Mouse (Mus musculus): ENCODE measurements at regions not wholly inside any gene's neighbourhood (a gene's known extent, or its start where the extent isn't known, plus 50 kb on each side); places are given as distances from the start of the nearest gene placed in this dataset.

GRCm38 (mm10) chr10:70380041-70380651, 60.1 kb upstream of the Fam13c start:
- TF ChIP-seq CTCF (IDR thresholded peaks at IDR 0.05) (no peak), EP300 (IDR thresholded peaks at IDR 0.05) (no peak)
- ATAC-seq (no peak), DNase-seq (ENCODE audit: low spot score) (no peak)
- 61% methylated on average over 7 of the region's 7 CpGs for WGBS
- H3K27me3 ChIP-seq (replicated peaks; ENCODE audit: insufficient read depth, low read length): no peaks in the 10 kb centered on the region
- no peak overlapping the region for H3K9ac ChIP-seq (replicated peaks; ENCODE audit: low read depth)
- H3K4me1 ChIP-seq (ENCODE audit: insufficient read depth, low read depth, low read length): no peaks in the 10 kb centered on the region
- no peaks in the 10 kb centered on the region for H3K36me3 ChIP-seq (ENCODE audit: insufficient read depth, low read length)
- no peak overlapping the region for H3K4me3 ChIP-seq (ENCODE audit: low read depth, low read length)
- no peak overlapping the region for H3K27ac ChIP-seq (ENCODE audit: low read length)
- no peaks in the 10 kb centered on the region for H3K9me3 ChIP-seq (ENCODE audit: low read length)
- no peak overlapping the region for H3K4me2 ChIP-seq (replicated peaks; ENCODE audit: low read depth, low read length)

- 74% methylated on average over 4 of the region's 4 CpGs for WGBS
Measured at GRCm38 (mm10) chr10:70384689-70385088, 55.6 kb upstream of the Fam13c start.

GRCm38 (mm10) chr10:70387729-70388128, 52.6 kb upstream of the Fam13c start:
- Histone ChIP-seq H3K9me3 (ENCODE audit: low read length) (no peaks in the 10 kb centered on the region), H3K27ac (ENCODE audit: low read length) (no peak overlapping the region), H3K9ac (replicated peaks; ENCODE audit: low read depth) (no peak overlapping the region), H3K4me3 (ENCODE audit: low read depth, low read length) (no peak overlapping the region), H3K4me1 (ENCODE audit: insufficient read depth, low read depth, low read length) (no peaks in the 10 kb centered on the region), H3K4me2 (replicated peaks; ENCODE audit: low read depth, low read length) (no peak overlapping the region), H3K27me3 (replicated peaks; ENCODE audit: insufficient read depth, low read length) (no peaks in the 10 kb centered on the region), H3K36me3 (ENCODE audit: insufficient read depth, low read length) (no peaks in the 10 kb centered on the region)
- DNase-seq (ENCODE audit: low spot score) (no peak), ATAC-seq (no peak)
- no peak for TF ChIP-seq EP300 (IDR thresholded peaks at IDR 0.05)
- TF ChIP-seq CTCF (IDR thresholded peaks at IDR 0.05): no peak
- 89% methylated on average over 5 of the region's 5 CpGs for WGBS

More at GRCm38 (mm10) chr10:70384689-70385088, 55.6 kb upstream of the Fam13c start:
- TF ChIP-seq EP300 (IDR thresholded peaks at IDR 0.05) (no peak), CTCF (IDR thresholded peaks at IDR 0.05) (no peak)
- Histone ChIP-seq H3K27ac (ENCODE audit: low read length) (no peak overlapping the region), H3K9me3 (ENCODE audit: low read length) (no peaks in the 10 kb centered on the region), H3K4me1 (ENCODE audit: insufficient read depth, low read depth, low read length) (no peaks in the 10 kb centered on the region), H3K9ac (replicated peaks; ENCODE audit: low read depth) (no peak overlapping the region), H3K4me3 (ENCODE audit: low read depth, low read length) (no peak overlapping the region), H3K27me3 (replicated peaks; ENCODE audit: insufficient read depth, low read length) (no peaks in the 10 kb centered on the region), H3K4me2 (replicated peaks; ENCODE audit: low read depth, low read length) (no peak overlapping the region), H3K36me3 (ENCODE audit: insufficient read depth, low read length) (no peaks in the 10 kb centered on the region)
- DNase-seq (ENCODE audit: low spot score) (no peak), ATAC-seq (no peak)
